Comparison of ENCODE assay signal across 8 mouse cellular contexts in the genomic region with DNA sequence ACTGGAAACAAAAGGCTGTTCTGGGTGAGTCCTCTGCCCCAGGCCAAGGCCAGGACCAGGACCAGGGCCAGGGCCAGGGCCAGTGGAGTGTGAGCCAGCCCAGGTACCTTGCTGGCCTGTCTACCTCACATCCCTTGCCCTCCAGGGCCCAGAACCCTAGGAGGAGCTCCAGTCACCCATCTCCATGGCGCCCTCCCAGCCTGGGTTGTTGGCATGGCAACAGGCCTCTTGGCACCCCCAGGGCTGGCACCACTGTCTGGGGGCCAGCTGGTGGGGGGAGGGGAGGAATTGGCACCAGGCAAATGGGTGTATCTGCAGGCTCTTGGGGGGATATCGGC. TPM values are rescaled to one million over a fixed set of nuclear protein-coding genes. Genes with fewer than 3 reads are reported as not detected.
DNase-seq lines count a peak whose midpoint lies in the region; ATAC-seq and TF ChIP-seq lines count a peak whose summit lies in the region.

No protein-coding gene starts in this region.

- peaks cover 22% of the 10 kb centered on the region for H3K4me1 ChIP-seq in G1E (ENCODE audit: insufficient read depth, low read depth, low read length)
- H3K4me1 ChIP-seq in embryonic facial prominence, embryonic 12.5 days: peaks cover 9% of the 10 kb centered on the region
- peaks cover 14% of the 10 kb centered on the region for H3K4me1 ChIP-seq in hindbrain, embryonic 12.5 days
- H3K4me1 ChIP-seq in megakaryocyte, embryonic 14.5 days: peaks cover 46% of the 10 kb centered on the region
- peaks cover 6% of the 10 kb centered on the region; the same call in 1 of the 2 replicates for H3K4me1 ChIP-seq in stomach, postnatal 0 days (replicated peaks; ENCODE audit: control insufficient read depth, insufficient read depth)

- H3K4me3 ChIP-seq in G1E (ENCODE audit: low read depth, low read length): peak overlapping the region; percentile 77
- peak overlapping the region; percentile 78 for H3K4me3 ChIP-seq in embryonic facial prominence, embryonic 12.5 days
- H3K4me3 ChIP-seq in hindbrain, embryonic 12.5 days: peak overlapping the region; percentile 82
- peak overlapping the region; percentile 95 for H3K4me3 ChIP-seq in megakaryocyte, embryonic 14.5 days (replicated peaks)
- peak overlapping the region; percentile 73 for H3K4me3 ChIP-seq in stomach, postnatal 0 days (ENCODE audit: low read depth, low read length)

- no peak overlapping the region for H3K27ac ChIP-seq in embryonic facial prominence, embryonic 12.5 days
- no peak overlapping the region for H3K27ac ChIP-seq in hindbrain, embryonic 12.5 days
- no peak overlapping the region for H3K27ac ChIP-seq in stomach, postnatal 0 days (replicated peaks)

- H3K36me3 ChIP-seq in G1E (replicated peaks): peaks cover 85% of the 10 kb centered on the region
- H3K36me3 ChIP-seq in embryonic facial prominence, embryonic 12.5 days: peaks cover 20% of the 10 kb centered on the region
- H3K36me3 ChIP-seq in hindbrain, embryonic 12.5 days: peaks cover 33% of the 10 kb centered on the region
- peaks cover 85% of the 10 kb centered on the region for H3K36me3 ChIP-seq in megakaryocyte, embryonic 14.5 days (replicated peaks; ENCODE audit: low read length)
- no peaks in the 10 kb centered on the region for H3K36me3 ChIP-seq in stomach, postnatal 0 days (ENCODE audit: control insufficient read depth, insufficient read depth, low read length)

- no peak for TF ChIP-seq CTCF in G1E (IDR thresholded peaks at IDR 0.05; ENCODE audit: low read depth, low read length)
- TF ChIP-seq CTCF in stomach, postnatal 0 days (IDR thresholded peaks at IDR 0.05; ENCODE audit: low read depth): no peak

- H3K27me3 ChIP-seq in G1E (ENCODE audit: insufficient read depth, low read length): no peaks in the 10 kb centered on the region; the same call in 1 of the 2 replicates
- H3K27me3 ChIP-seq in embryonic facial prominence, embryonic 12.5 days: no peaks in the 10 kb centered on the region
- H3K27me3 ChIP-seq in hindbrain, embryonic 12.5 days: no peaks in the 10 kb centered on the region
- H3K27me3 ChIP-seq in megakaryocyte, embryonic 14.5 days (replicated peaks): peaks cover 6% of the 10 kb centered on the region
- H3K27me3 ChIP-seq in stomach, postnatal 0 days (ENCODE audit: control insufficient read depth, insufficient read depth, low read length): no peaks in the 10 kb centered on the region

- DNase-seq in adrenal gland, postnatal 10 days: peak; percentile 35
- no peak for DNase-seq in adrenal gland, postnatal 4 days (ENCODE audit: low spot score in 2 of 2)
- DNase-seq in G1E (ENCODE audit: low spot score): no peak
- DNase-seq in layer of hippocampus, postnatal 36 days: peak; percentile 91
- peak; percentile 37 for DNase-seq in stomach, postnatal 0 days (ENCODE audit: low spot score)

- H3K9me3 ChIP-seq in G1E (replicated peaks): no peaks in the 10 kb centered on the region
- no peaks in the 10 kb centered on the region for H3K9me3 ChIP-seq in embryonic facial prominence, embryonic 12.5 days
- no peaks in the 10 kb centered on the region for H3K9me3 ChIP-seq in hindbrain, embryonic 12.5 days (replicated peaks)
- no peaks in the 10 kb centered on the region for H3K9me3 ChIP-seq in megakaryocyte, embryonic 14.5 days
- no peaks in the 10 kb centered on the region for H3K9me3 ChIP-seq in stomach, postnatal 0 days (ENCODE audit: control insufficient read depth, low read length)

- peak overlapping the region; percentile 89 for H3K9ac ChIP-seq in embryonic facial prominence, embryonic 12.5 days
- peak overlapping the region; percentile 86 for H3K9ac ChIP-seq in hindbrain, embryonic 12.5 days
- peak overlapping the region; percentile 76 for H3K9ac ChIP-seq in stomach, postnatal 0 days (ENCODE audit: low read length)

- peak overlapping the region; percentile 85 for H3K4me2 ChIP-seq in embryonic facial prominence, embryonic 12.5 days (replicated peaks)
- peak overlapping the region; percentile 90 for H3K4me2 ChIP-seq in hindbrain, embryonic 12.5 days (replicated peaks)
- peak overlapping the region; percentile 86 for H3K4me2 ChIP-seq in stomach, postnatal 0 days (replicated peaks; ENCODE audit: low read depth)

- no peak for ATAC-seq in G1E (ENCODE audit: extremely low read depth, insufficient number of reproducible peaks, low FRiP score, poor library complexity, severe bottlenecking)
- ATAC-seq in embryonic facial prominence, embryonic 12.5 days (ENCODE audit: insufficient number of reproducible peaks, insufficient read depth, low FRiP score, low TSS enrichment): peak; percentile 57
- ATAC-seq in hindbrain, embryonic 12.5 days (ENCODE audit: low FRiP score): peak; percentile 30
- peak; percentile 9; the same call in 1 of the 2 replicates for ATAC-seq in stomach, postnatal 0 days (ENCODE audit: low FRiP score, low TSS enrichment)

- WGBS in embryonic facial prominence, embryonic 12.5 days: 68% methylated on average over 2 of the region's 2 CpGs
- 47% methylated on average over 2 of the region's 2 CpGs for WGBS in hindbrain, embryonic 12.5 days
- 67% methylated on average over 1 of the region's 2 CpGs for WGBS in stomach, postnatal 0 days

- TF ChIP-seq EP300 in stomach, postnatal 0 days (optimal IDR thresholded peaks at IDR 0.05): no peak

RNA-seq across cellular contexts. Expression of gene Nsmf, which starts 0.9 kb away (rescaled TPM):
- total RNA-seq in adrenal gland, postnatal 10 days (2021): 10 to 100 TPM; 53.4 to 68.3 TPM
- total RNA-seq in adrenal gland, postnatal 4 days (2021): 10 to 100 TPM; 78.9 to 80.1 TPM
- 28.5 and 36.4 TPM in 2 replicates for total RNA-seq in G1E (2014; fragmentation: Nextera tagmentation)
- 30.6 and 30.9 TPM in 2 replicates for total RNA-seq in G1E (2017)
- 29.5 and 29.7 TPM in 2 replicates for polyA plus RNA-seq in G1E (2012)
- 99.1 and 103 TPM in 2 replicates for polyA plus RNA-seq in embryonic facial prominence, embryonic 12.5 days (2016; fragmentation: Nextera tagmentation; extraction: Ambion mirVana)
- 108 and 115 TPM in 2 replicates for polyA plus RNA-seq in hindbrain, embryonic 12.5 days (2016; fragmentation: Nextera tagmentation; extraction: Ambion mirVana)
- total RNA-seq in layer of hippocampus, postnatal 36 days (2021): 100 to 1,000 TPM; 948 to 958 TPM
- polyA plus RNA-seq in megakaryocyte, embryonic 14.5 days (2012; ENCODE audit: insufficient read depth, low replicate concordance): 24.0 and 32.1 TPM in 2 replicates
- polyA plus RNA-seq in stomach, postnatal 0 days (2015; fragmentation: Nextera tagmentation; extraction: Ambion mirVana): 23.5 and 30.2 TPM in 2 replicates

RNA-seq across cellular contexts. Expression of gene Entpd8, which starts 25.1 kb away (rescaled TPM):
- 1 to 10 TPM; 7.0 to 9.7 TPM for total RNA-seq in adrenal gland, postnatal 10 days (2021)
- 1 to 10 TPM; 2.0 to 5.4 TPM for total RNA-seq in adrenal gland, postnatal 4 days (2021)
- total RNA-seq in G1E (2014; fragmentation: Nextera tagmentation): not detected in 2 replicates
- total RNA-seq in G1E (2017): not detected in 2 replicates
- polyA plus RNA-seq in G1E (2012): not detected in 2 replicates
- not detected in 2 replicates for polyA plus RNA-seq in embryonic facial prominence, embryonic 12.5 days (2016; fragmentation: Nextera tagmentation; extraction: Ambion mirVana)
- polyA plus RNA-seq in hindbrain, embryonic 12.5 days (2016; fragmentation: Nextera tagmentation; extraction: Ambion mirVana): not detected in 2 replicates
- not detected for total RNA-seq in layer of hippocampus, postnatal 36 days (2021)
- polyA plus RNA-seq in megakaryocyte, embryonic 14.5 days (2012; ENCODE audit: insufficient read depth, low replicate concordance): not detected in 2 replicates
- polyA plus RNA-seq in stomach, postnatal 0 days (2015; fragmentation: Nextera tagmentation; extraction: Ambion mirVana): 3.3 TPM in 2 replicates

RNA-seq across cellular contexts. Expression of gene Noxa1, which starts 39.9 kb away (rescaled TPM):
- total RNA-seq in adrenal gland, postnatal 10 days (2021): not detected
- under 1 TPM in 1 of 2 experiments, not detected in 1; 0.59 TPM for total RNA-seq in adrenal gland, postnatal 4 days (2021)
- total RNA-seq in G1E (2014; fragmentation: Nextera tagmentation) (not detected in 2 replicates), G1E (2017) (0.27 and 0.46 TPM in 2 replicates)
- 0.08 and 0.12 TPM in 2 replicates for polyA plus RNA-seq in G1E (2012)
- 0.19 TPM in 1 of 2 replicates, not detected in the other for polyA plus RNA-seq in embryonic facial prominence, embryonic 12.5 days (2016; fragmentation: Nextera tagmentation; extraction: Ambion mirVana)
- 0.14 and 0.22 TPM in 2 replicates for polyA plus RNA-seq in hindbrain, embryonic 12.5 days (2016; fragmentation: Nextera tagmentation; extraction: Ambion mirVana)
- total RNA-seq in layer of hippocampus, postnatal 36 days (2021): not detected
- not detected in 2 replicates for polyA plus RNA-seq in megakaryocyte, embryonic 14.5 days (2012; ENCODE audit: insufficient read depth, low replicate concordance)
- polyA plus RNA-seq in stomach, postnatal 0 days (2015; fragmentation: Nextera tagmentation; extraction: Ambion mirVana): 4.0 and 4.4 TPM in 2 replicates

Comparison
In these comparisons a context has a peak if more than half of its experiments do, and no peak if none do; other contexts are left out.
1. DNase-seq: peak in adrenal gland, postnatal 10 days (single experiment), layer of hippocampus, postnatal 36 days (2 of 2) and stomach, postnatal 0 days (single experiment); none in adrenal gland, postnatal 4 days (0 of 2) and G1E (single experiment).
2. Peak in every context shown above with its lines, with median percentiles within 50 percentile points of each other: H3K4me3 ChIP-seq, H3K4me2 ChIP-seq and H3K9ac ChIP-seq.